Mouse (Mus musculus) spleen, adult 18-20 months (tissue): ENCODE data around the gene Serpinb9g.
"Not testable (repeated sequence)": the region's sequence is repeated elsewhere in the genome, so short reads cannot be mapped to it uniquely, and the experiment has no call there.

ENCODE experiments used
- DNase-seq, 2 experiments: peaks; one replicate each; pipeline ENCODE4 v3.0.0; 2022; ENCODE audit warnings: mixed read lengths in 2 of 2

The Serpinb9g gene

DNA sequence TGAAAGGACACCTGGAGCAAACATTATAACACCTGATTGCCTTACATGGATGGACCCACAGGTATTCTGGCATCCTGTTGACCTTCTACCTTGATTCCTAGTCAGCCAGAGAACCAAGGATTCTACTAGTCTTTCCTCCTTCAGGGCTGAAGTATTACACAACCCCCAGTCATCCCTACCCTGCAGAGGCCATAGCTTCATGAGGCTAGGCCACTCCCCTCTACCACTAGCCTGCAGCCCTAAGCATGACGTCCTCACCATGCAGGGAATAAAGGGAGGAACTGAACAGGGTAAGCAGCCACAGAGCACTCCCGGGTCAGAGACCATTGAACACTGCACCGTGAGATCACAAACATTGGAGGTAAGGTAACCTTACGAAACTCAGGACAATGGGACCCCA, at the start of gene Serpinb9g:
TSS of gene Serpinb9g (plus strand) at position 301 of the 400 bp plus-strand sequence.
- not testable (repeated sequence) for DNase-seq

DNA sequence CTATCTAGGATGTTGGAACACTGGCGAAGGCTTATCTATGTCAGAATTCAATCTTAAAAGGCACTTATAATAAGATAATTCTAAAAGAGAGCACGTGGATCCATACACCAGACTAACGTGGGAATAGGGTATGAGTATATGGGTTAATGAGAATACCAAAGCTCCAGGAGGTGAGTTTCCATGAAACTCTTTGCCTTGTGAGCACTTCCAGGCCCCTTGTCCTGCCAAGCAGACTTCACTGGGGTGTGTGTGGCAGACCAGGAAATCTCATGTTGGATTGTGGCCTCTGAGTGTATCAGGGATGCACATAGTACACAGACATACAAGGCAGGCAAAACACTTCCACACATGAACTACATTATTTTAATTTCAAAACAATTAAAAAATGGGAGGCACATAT, 718 bp upstream of the Serpinb9g start:
- not testable (repeated sequence) for DNase-seq

GRCm38 (mm10) chr13:33524629-33525028, 40.0 kb downstream of the Serpinb9g start:
- no peak for DNase-seq

- no peak for DNase-seq
Observed at GRCm38 (mm10) chr13:33532814-33533213, 48.2 kb downstream of the Serpinb9g start.
